Mouse (Mus musculus) limb, embryonic 14.5 days (tissue): ENCODE measurements at regions not wholly inside any gene's neighbourhood (a gene's known extent, or its start where the extent isn't known, plus 50 kb on each side); places are given as distances from the start of the nearest gene placed in this dataset.

Experiments
- ATAC-seq: fragments of 200-750 bp; cut with Nextera tagmentation; 2 replicates; pipeline ENCODE4 v1.8.0; 2017; ENCODE audit warnings: low read depth, moderate number of reproducible peaks, moderate TSS enrichment; ENCODE audit not compliant: low FRiP score
- DNase-seq: peaks from one replicate; pipeline ENCODE4 v3.0.0-alpha.2; 2015; ENCODE audit warnings: low spot score
- H3K27ac ChIP-seq: fragments of 300-500 bp; sonication (generic); replicated peaks from 2 replicates; pipeline ENCODE4 v1.5.1; 2014; ENCODE audit warnings: low read depth, mild to moderate bottlenecking, low read length, moderate library complexity, mixed read lengths
- H3K27me3 ChIP-seq: fragments of 300-500 bp; sonication (generic); 2 replicates; pipeline ENCODE4 v1.6.1; 2014; ENCODE audit warnings: low read length, mixed read lengths; ENCODE audit not compliant: control insufficient read depth, insufficient read depth
- H3K36me3 ChIP-seq: fragments of 300-500 bp; sonication (generic); 2 replicates; pipeline ENCODE4 v1.6.1; 2014; ENCODE audit warnings: mild to moderate bottlenecking, low read length, moderate library complexity, mixed read lengths; ENCODE audit not compliant: control insufficient read depth, insufficient read depth
- H3K4me1 ChIP-seq: fragments of 300-500 bp; sonication (generic); 2 replicates; pipeline ENCODE4 v1.6.1; 2014; ENCODE audit warnings: antibody characterized with exemption, low read length, mixed read lengths; ENCODE audit not compliant: control insufficient read depth, insufficient read depth
- H3K4me2 ChIP-seq: fragments of 300-500 bp; sonication (generic); replicated peaks from 2 replicates; pipeline ENCODE4 v1.6.1; 2014; ENCODE audit warnings: low read depth, mild to moderate bottlenecking, low read length, moderate library complexity; ENCODE audit not compliant: severe bottlenecking
- H3K4me3 ChIP-seq: fragments of 300-500 bp; sonication (generic); replicated peaks from 2 replicates; pipeline ENCODE4 v1.5.1; 2014; ENCODE audit warnings: low read length
- H3K9ac ChIP-seq: fragments of 300-500 bp; sonication (generic); 2 replicates; pipeline ENCODE4 v1.6.1; 2014; ENCODE audit warnings: mild to moderate bottlenecking, low read depth, low read length, moderate library complexity; ENCODE audit not compliant: severe bottlenecking
- H3K9me3 ChIP-seq: fragments of 300-500 bp; sonication (generic); 2 replicates; pipeline ENCODE4 v1.6.1; 2016; ENCODE audit warnings: low read length; ENCODE audit not compliant: control insufficient read depth
- POLR2A ChIP-seq: fragments of 200-500 bp; IDR thresholded peaks from 2 replicates; pipeline ENCODE4 v1.8.0; 2012; ENCODE audit warnings: inconsistent platforms, mild to moderate bottlenecking, moderate library complexity, borderline replicate concordance; ENCODE audit not compliant: insufficient read depth, insufficient read length; ENCODE audit errors: extremely low read depth
- WGBS: fragments of 180-500 bp; shearing (Covaris S2); extraction: QIAGEN DNeasy Blood & Tissue Kit; methylation state at CpG from one replicate; pipeline ENCODE4 v1.1.7; 2014; 5-methylcytosine and 5-hydroxymethylcytosine counted together

DNA sequence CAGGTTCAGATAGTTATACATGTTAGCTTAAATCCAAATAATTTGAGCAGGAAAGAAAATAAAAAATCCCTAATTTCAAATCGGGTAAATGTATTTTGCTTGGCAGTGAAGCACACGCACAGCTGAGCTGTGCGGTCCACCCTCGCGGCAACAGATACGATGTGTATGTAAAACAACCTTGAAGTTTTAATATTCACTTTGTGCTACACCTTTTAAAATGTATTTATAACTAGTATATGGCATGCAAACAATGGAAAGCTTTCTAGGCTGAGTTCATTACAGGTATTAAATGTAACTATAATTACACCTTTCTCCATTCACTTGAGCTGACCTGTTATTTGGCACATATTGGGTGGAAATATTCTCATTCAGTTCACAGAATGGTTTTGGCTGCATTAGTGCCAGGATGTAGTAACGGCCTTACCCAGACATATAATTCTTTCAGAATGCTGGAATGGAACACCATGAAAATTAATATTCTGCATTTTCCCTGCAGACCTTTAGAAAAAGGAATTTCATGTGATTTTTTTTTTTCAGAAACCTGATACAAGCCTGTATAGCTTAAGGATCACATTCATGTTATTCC is 366.6 kb downstream of the Mdfic start:
- 50% methylated on average over 7 of the region's 7 CpGs for WGBS
- H3K27ac ChIP-seq, result no peak overlapping the region
- DNase-seq (peak; percentile 68), ATAC-seq (peak; percentile 78)
- H3K4me2 ChIP-seq, result no peak overlapping the region
- H3K9me3 ChIP-seq, result no peaks in the 10 kb centered on the region
- H3K27me3 ChIP-seq, result no peaks in the 10 kb centered on the region
- peaks cover 5% of the 10 kb centered on the region; the same call in 1 of the 2 replicates for H3K4me1 ChIP-seq
- no peak for TF ChIP-seq POLR2A
- H3K4me3 ChIP-seq, result no peak overlapping the region
- no peak overlapping the region for H3K9ac ChIP-seq
- no peaks in the 10 kb centered on the region for H3K36me3 ChIP-seq

DNA sequence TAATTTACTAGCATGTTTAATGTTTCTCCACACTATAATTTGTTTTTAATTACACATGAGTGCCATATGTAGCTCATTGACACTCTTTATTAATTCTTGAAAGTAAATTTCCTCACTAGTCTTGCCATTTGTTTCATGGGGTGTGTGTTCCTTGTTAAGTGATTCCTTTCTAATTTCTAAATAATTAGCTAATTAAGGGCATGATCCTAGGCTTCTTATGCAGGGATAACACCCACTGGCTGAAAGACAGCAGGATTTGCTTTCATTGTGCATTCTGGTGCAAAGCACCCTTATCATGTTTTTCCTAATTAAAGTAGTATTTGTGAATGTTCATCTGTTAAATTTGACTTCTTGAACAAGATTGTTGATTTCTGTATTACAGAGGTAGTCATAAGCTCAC is 378.3 kb downstream of the Mdfic start:
- H3K36me3 ChIP-seq, result no peaks in the 10 kb centered on the region
- no peaks in the 10 kb centered on the region for H3K4me1 ChIP-seq
- no peak overlapping the region for H3K4me3 ChIP-seq
- no peaks in the 10 kb centered on the region for H3K27me3 ChIP-seq
- no peak for TF ChIP-seq POLR2A
- no peak for ATAC-seq
- H3K9ac ChIP-seq, result no peak overlapping the region
- no peak overlapping the region for H3K27ac ChIP-seq
- no peak for DNase-seq
- H3K9me3 ChIP-seq, result no peaks in the 10 kb centered on the region
- H3K4me2 ChIP-seq, result no peak overlapping the region

DNA sequence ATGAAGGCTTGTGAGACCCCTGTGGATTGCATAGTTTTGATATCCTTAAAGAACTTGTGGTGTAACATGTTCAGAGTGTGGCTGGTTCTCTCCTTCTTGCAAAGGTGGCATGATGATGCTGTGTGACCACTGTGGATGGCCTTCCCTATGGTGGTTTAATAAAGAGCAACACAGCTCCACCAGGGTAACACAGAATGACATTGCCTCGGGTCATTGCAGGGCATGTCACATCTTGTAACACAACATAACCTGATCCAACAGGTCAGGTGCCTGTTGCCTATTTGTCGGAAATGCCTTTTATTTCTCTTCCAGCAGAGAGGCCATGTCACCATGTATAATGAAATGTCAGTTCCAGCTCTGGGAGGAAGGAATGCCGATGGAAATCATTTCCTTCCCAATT is 420.5 kb downstream of the Mdfic start:
- H3K27ac ChIP-seq, result no peak overlapping the region
- no peak overlapping the region for H3K4me3 ChIP-seq
- H3K36me3 ChIP-seq, result no peaks in the 10 kb centered on the region
- ATAC-seq (no peak), DNase-seq (no peak)
- TF ChIP-seq POLR2A, result no peak
- peaks cover 4% of the 10 kb centered on the region; the same call in 1 of the 2 replicates for H3K4me1 ChIP-seq
- H3K27me3 ChIP-seq, result no peaks in the 10 kb centered on the region
- H3K4me2 ChIP-seq, result no peak overlapping the region
- H3K9me3 ChIP-seq, result no peaks in the 10 kb centered on the region
- 4% methylated on average over 3 of the region's 3 CpGs for WGBS
- H3K9ac ChIP-seq, result no peak overlapping the region

DNA sequence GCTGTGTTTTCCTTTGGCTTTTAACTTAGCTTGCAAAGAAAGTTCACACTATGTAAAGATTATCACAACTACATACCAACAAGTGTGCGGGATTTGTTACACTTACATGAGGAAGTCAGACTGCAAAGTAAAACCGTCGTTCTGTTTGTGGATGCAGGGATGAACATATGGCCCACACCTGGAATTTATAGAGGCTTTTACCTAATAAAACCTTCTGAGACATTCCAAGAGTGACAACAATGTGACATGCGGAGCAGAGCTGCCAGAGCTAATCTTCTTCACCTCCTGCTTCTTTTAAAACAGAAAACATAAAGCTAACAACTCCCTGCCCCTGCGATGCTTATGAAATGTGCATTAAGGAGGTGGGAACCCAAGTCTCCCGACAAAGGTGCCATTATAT is 424.1 kb downstream of the Mdfic start:
- TF ChIP-seq POLR2A, result no peak
- no peaks in the 10 kb centered on the region for H3K9me3 ChIP-seq
- 10% methylated on average over 6 of the region's 6 CpGs for WGBS
- peak overlapping the region; percentile 13; the same call in 1 of the 2 replicates for H3K4me2 ChIP-seq
- H3K4me3 ChIP-seq, result no peak overlapping the region
- H3K9ac ChIP-seq, result no peak overlapping the region
- ATAC-seq (no peak), DNase-seq (peak; percentile 9)
- no peaks in the 10 kb centered on the region for H3K27me3 ChIP-seq
- peaks cover 4% of the 10 kb centered on the region; the same call in 1 of the 2 replicates for H3K4me1 ChIP-seq
- no peak overlapping the region for H3K27ac ChIP-seq
- no peaks in the 10 kb centered on the region for H3K36me3 ChIP-seq

DNA sequence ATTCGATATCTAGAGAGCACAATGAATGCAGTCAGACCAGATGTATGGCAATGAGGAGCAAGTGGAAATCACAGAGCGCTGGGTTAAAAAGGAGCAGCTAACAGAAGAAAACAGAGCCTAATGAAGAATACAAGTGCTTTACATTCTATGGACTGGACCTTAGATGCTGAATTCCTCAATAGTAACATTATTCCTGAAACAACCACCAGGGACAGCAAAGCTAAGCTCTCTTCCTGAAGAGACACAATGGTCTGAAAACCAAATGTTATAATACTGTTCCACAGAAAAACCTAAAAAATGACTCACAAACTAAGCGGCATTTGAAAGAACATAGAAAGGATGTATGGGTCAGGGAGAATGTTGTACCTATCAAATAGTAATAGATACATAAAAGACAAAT is 430.1 kb downstream of the Mdfic start:
- Histone ChIP-seq H3K9me3 (no peaks in the 10 kb centered on the region), H3K27ac (no peak overlapping the region), H3K27me3 (no peaks in the 10 kb centered on the region), H3K4me3 (no peak overlapping the region), H3K9ac (no peak overlapping the region), H3K4me2 (no peak overlapping the region), H3K36me3 (no peaks in the 10 kb centered on the region), H3K4me1 (no peaks in the 10 kb centered on the region)
- WGBS, result 75% methylated on average over 3 of the region's 3 CpGs
- DNase-seq (peak; percentile 29), ATAC-seq (no peak)
- TF ChIP-seq POLR2A, result no peak

DNA sequence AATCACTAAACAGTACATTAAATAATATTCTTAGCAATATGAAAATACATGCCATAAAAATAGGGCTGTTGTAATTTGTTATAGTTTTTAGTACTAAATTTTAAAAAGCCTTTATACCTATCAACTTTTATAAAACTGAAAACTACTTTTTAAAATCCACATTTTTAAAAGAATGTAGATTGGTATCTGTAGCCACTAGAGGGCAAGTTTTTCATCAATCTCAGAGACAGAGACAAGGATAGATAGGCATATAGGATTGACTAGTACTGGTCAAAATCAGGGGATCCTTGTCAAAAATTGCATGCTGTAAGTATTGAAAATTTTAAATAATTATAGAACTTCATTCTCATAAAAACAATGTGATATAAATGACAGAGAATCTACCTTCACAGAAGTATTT is 431.0 kb downstream of the Mdfic start:
- ATAC-seq, result no peak

More for the DNA sequence above, 431.0 kb downstream of the Mdfic start:
- TF ChIP-seq POLR2A, result no peak
- H3K36me3 ChIP-seq, result no peaks in the 10 kb centered on the region
- H3K27ac ChIP-seq, result no peak overlapping the region
- H3K4me3 ChIP-seq, result no peak overlapping the region
- no peaks in the 10 kb centered on the region for H3K9me3 ChIP-seq
- no peak overlapping the region for H3K9ac ChIP-seq
- no peaks in the 10 kb centered on the region for H3K27me3 ChIP-seq
- H3K4me1 ChIP-seq, result no peaks in the 10 kb centered on the region
- no peak for DNase-seq
- H3K4me2 ChIP-seq, result no peak overlapping the region
